Mouse (Mus musculus) embryonic fibroblast, embryonic 13.5 days (primary cell): ENCODE data around the gene Acap1. TPM values are rescaled to one million over a fixed set of nuclear protein-coding genes. Genes with fewer than 3 reads are reported as not detected.
A peak's percentile ranks its signal among the peaks of the same experiment; 100 is the strongest.

Source experiments
- H3K27ac ChIP-seq: 2 replicates; pipeline ENCODE4 v1.5.1; 2012; ENCODE audit warnings: low read length, control low read depth, inconsistent platforms; ENCODE audit not compliant: insufficient read depth
- H3K4me1 ChIP-seq: 2 replicates; pipeline ENCODE4 v1.6.1; 2011; ENCODE audit warnings: low read length; ENCODE audit not compliant: control insufficient read depth, insufficient read depth
- H3K4me3 ChIP-seq: 2 replicates; pipeline ENCODE4 v1.5.1; 2011; ENCODE audit warnings: mild to moderate bottlenecking, control low read depth, low read length; ENCODE audit not compliant: insufficient read depth
- CTCF ChIP-seq: IDR thresholded peaks from 2 replicates; pipeline ENCODE4 v1.5.1; 2011; ENCODE audit warnings: mild to moderate bottlenecking, control low read depth, low read length, moderate library complexity, borderline replicate concordance; ENCODE audit not compliant: insufficient read depth
- POLR2A ChIP-seq: IDR thresholded peaks from 2 replicates; pipeline ENCODE4 v1.6.1; 2011; ENCODE audit warnings: low read depth, mild to moderate bottlenecking, control low read depth, low read length, moderate library complexity
- polyA plus RNA-seq: library from polyadenylated mRNA; stranded (reverse); fragments of >200 nt; gene quantifications from 2 replicates; pipeline ENCODE4 v1.2.4, GENCODE M21; 2011; ENCODE audit warnings: low read depth; ENCODE audit not compliant: missing spikeins, insufficient read length

Gene Acap1
- polyA plus RNA-seq, 1 experiment = not detected

DNA sequence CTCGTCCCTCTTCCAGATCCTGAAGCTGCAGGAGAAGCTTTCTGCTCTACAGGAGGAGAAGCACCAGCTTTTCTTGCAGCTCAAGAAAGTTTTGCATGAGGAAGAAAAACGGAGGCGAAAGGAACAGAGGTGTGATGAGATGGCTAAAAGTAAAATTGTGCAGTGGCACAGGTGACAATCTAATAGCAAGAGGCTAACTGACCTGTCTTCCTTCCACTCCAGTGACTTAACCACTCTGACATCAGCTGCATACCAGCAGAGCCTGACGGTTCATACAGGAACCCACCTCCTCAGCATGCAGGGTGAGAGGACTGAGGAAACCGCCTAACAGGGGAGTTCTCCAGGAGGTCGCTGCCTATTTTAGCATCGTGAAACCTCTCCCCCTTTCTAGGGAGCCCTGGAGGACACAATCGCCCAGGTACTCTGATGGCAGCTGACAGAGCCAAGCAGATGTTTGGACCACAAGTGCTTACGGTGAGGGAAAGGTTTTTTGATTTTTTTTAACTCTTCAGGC is 19.6 kb upstream of the Acap1 start:
- peak overlapping the region; percentile 60 for H3K4me3 ChIP-seq
- TF ChIP-seq CTCF = no peak
- TF ChIP-seq POLR2A = no peak
- H3K4me1 ChIP-seq = peaks cover 19% of the 10 kb centered on the region
- no peak overlapping the region for H3K27ac ChIP-seq

DNA sequence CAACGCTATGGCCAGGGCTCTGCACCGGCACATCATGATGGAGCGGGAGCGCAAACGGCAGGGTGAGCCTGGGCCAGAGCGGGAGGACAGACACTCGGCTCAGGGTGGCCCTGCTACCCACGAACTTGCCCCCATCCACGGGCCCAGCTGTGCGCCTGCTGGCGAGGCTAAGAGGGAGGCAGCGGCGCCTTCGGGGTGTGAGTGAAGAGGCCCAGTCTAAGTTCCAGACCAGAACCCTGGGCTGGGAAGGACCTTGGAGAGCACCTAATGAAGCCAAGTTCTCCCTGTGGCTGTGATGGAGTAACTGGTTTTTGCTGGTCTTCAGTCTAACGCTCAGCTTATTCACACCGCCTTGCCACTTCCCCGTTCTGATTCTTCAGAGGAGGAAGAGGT is 19.0 kb upstream of the Acap1 start:
- H3K27ac ChIP-seq = peak overlapping the region; percentile 38; the same call in 1 of the 2 replicates
- H3K4me3 ChIP-seq = peak overlapping the region; percentile 60
- no peak for TF ChIP-seq POLR2A
- no peak for TF ChIP-seq CTCF
- H3K4me1 ChIP-seq = peaks cover 19% of the 10 kb centered on the region

DNA sequence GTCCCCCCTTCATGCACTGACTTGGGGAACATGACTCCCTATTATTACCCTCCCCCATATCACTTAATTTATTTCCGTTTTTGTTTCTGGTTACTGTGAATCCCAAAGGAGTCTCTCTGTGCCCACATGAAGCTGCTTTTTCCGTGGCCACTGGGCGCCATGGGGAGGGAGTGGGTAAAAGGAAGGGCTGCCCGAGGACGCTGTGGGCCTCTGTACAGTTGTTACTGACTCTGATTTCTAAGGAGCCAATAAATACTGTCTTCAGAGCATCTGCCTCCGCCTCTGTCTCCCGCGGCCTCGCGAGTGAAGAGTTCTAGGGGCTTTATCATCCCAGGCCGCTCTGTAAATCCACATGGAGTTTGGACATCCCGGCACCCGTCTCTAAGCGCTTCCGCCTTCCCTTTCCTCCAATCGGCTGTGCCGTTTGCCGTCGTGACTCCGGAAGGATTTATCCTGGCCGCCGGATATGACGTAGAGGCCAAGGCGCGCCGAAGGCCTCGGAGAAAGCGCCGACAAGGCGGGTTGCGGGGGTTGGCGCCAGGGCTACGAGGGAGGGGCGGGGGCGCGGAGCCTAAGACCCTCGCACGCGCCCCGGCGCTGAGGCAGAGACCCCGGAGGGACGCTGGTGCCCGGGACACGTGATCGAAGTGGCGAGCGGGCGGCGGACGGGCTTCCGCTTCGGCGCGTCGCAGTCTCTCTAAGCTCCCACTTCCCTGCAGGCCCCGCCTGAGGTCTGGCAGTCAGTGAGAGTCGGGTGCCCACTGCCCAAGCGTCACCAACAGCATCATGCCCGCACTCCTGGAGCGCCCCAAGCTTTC is 18.4 kb upstream of the Acap1 start, which contains the start of gene Gps2:
Gene Gps2 (plus strand): TSS at position 335 of the 818 bp plus-strand sequence.
- peak within 1 kb of the TSS; percentile 38; the same call in 1 of the 2 replicates for H3K27ac ChIP-seq
- TF ChIP-seq POLR2A (peak; percentile 34; the same call in 1 of the 2 replicates), CTCF (no peak)
- peak within 1 kb of the TSS; percentile 60 for H3K4me3 ChIP-seq
- H3K4me1 ChIP-seq = peaks cover 15% of the 10 kb centered on the region

- no peak overlapping the region for H3K27ac ChIP-seq
- H3K4me3 ChIP-seq = peak overlapping the region; percentile 29
- TF ChIP-seq POLR2A = no peak
- no peak for TF ChIP-seq CTCF
- peaks cover 11% of the 10 kb centered on the region; the same call in 1 of the 2 replicates for H3K4me1 ChIP-seq
Observed at GRCm38 (mm10) chr11:69912716-69913530, 17.6 kb upstream of the Acap1 start.

DNA sequence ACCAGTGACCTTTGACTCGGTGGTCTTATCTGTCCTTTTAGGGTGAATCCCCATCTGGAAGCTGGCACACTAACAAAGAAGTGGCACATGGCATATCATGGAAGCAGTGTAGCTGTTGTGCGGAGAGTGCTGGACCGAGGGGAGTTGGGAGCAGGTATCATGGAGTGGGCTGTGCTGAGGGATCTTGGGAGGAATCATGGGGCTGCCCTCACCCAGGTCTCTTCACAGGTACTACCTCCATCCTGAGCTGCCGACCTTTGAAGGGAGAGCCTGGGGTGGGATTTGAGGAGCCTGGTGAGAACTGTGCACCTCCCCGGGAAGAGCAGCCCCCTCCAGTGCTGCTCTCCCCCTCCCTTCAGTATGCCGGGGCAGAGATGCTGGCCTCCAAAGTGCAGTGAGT is 16.4 kb upstream of the Acap1 start:
- no peak overlapping the region for H3K4me3 ChIP-seq
- no peak for TF ChIP-seq CTCF
- no peak for TF ChIP-seq POLR2A
- H3K4me1 ChIP-seq = peaks cover 11% of the 10 kb centered on the region; the same call in 1 of the 2 replicates

GRCm38 (mm10) chr11:69910781-69911560 is 15.6 kb upstream of the Acap1 start:
- Histone ChIP-seq H3K27ac (no peak overlapping the region), H3K4me3 (no peak overlapping the region), H3K4me1 (peaks cover 9% of the 10 kb centered on the region; the same call in 1 of the 2 replicates)
- no peak for TF ChIP-seq CTCF

More for the DNA sequence above, 16.4 kb upstream of the Acap1 start:
- no peak overlapping the region for H3K27ac ChIP-seq

- Histone ChIP-seq H3K27ac (no peak overlapping the region), H3K4me1 (peaks cover 6% of the 10 kb centered on the region; the same call in 1 of the 2 replicates), H3K4me3 (no peak overlapping the region)
- TF ChIP-seq CTCF (no peak), POLR2A (no peak)
Observed at GRCm38 (mm10) chr11:69910177-69910576, 14.8 kb upstream of the Acap1 start.

GRCm38 (mm10) chr11:69909174-69909573 is 13.8 kb upstream of the Acap1 start:
- TF ChIP-seq CTCF = no peak
- TF ChIP-seq POLR2A = no peak
- Histone ChIP-seq H3K4me3 (no peak overlapping the region), H3K27ac (no peak overlapping the region), H3K4me1 (no peaks in the 10 kb centered on the region)

GRCm38 (mm10) chr11:69908645-69909044 is 13.3 kb upstream of the Acap1 start:
- Histone ChIP-seq H3K4me3 (no peak overlapping the region), H3K27ac (no peak overlapping the region), H3K4me1 (no peaks in the 10 kb centered on the region)
- TF ChIP-seq CTCF = no peak
- no peak for TF ChIP-seq POLR2A
